Mouse (Mus musculus) MEL (cell line): ENCODE measurements around the gene Fam122b. TPM values are rescaled to one million over a fixed set of nuclear protein-coding genes. Genes with fewer than 3 reads are reported as not detected.
"Not testable (repeated sequence)": the region's sequence is repeated elsewhere in the genome, so short reads cannot be mapped to it uniquely, and the experiment has no call there.

Experiments used
- DNase-seq: peaks from one replicate; pipeline ENCODE4 v3.0.0; 2011; ENCODE audit warnings: low read depth, low spot score
- H3K27ac ChIP-seq: 2 replicates; pipeline ENCODE4 v1.5.1; 2012; ENCODE audit warnings: low read depth, mild to moderate bottlenecking, control low read depth, low read length, moderate library complexity; ENCODE audit not compliant: control insufficient read depth
- H3K27me3 ChIP-seq, 2 experiments: fragments of 150-350 bp in 1 of 2; sonication (generic) in 1 of 2; 2 replicates each; pipeline ENCODE4 v1.6.1; 2012; ENCODE audit warnings: low read length in 2 of 2, mild to moderate bottlenecking in 2 of 2, improper control_type of control experiment in 1 of 2, moderate library complexity in 1 of 2; ENCODE audit not compliant: insufficient read depth in 2 of 2, control insufficient read depth in 1 of 2
- H3K36me3 ChIP-seq, 2 experiments: 2 replicates each; pipeline ENCODE4 v1.6.1; 2012 to 2014; ENCODE audit warnings: low read length in 2 of 2, improper control_type of control experiment in 1 of 2, inconsistent platforms in 1 of 2, mild to moderate bottlenecking in 1 of 2; ENCODE audit not compliant: insufficient read depth in 2 of 2, control insufficient read depth in 1 of 2
- H3K4me1 ChIP-seq, 2 experiments: fragments of 150-350 bp in 1 of 2; sonication (generic) in 1 of 2; 2 replicates each; pipeline ENCODE4 v1.6.1; 2012; ENCODE audit warnings: low read length in 2 of 2, improper control_type of control experiment in 1 of 2, mild to moderate bottlenecking in 1 of 2; ENCODE audit not compliant: insufficient read depth in 2 of 2, control insufficient read depth in 1 of 2
- H3K4me3 ChIP-seq, 2 experiments: fragments of 150-350 bp in 1 of 2; sonication (generic) in 1 of 2; 2 replicates each; pipeline ENCODE4 v1.5.1; 2012; ENCODE audit warnings: low read depth in 2 of 2, low read length in 2 of 2, mild to moderate bottlenecking in 2 of 2, moderate library complexity in 2 of 2, control low read depth in 1 of 2, improper control_type of control experiment in 1 of 2; ENCODE audit not compliant: control insufficient read depth in 1 of 2, insufficient read depth in 1 of 2
- H3K79me2 ChIP-seq: 2 replicates; pipeline ENCODE4 v1.6.1; 2012; ENCODE audit warnings: mild to moderate bottlenecking, low read length, moderate library complexity; ENCODE audit not compliant: control insufficient read depth, poor library complexity, insufficient read depth
- H3K9ac ChIP-seq: 2 replicates; pipeline ENCODE4 v1.6.1; 2012; ENCODE audit warnings: low read depth, mild to moderate bottlenecking, control low read depth, low read length, moderate library complexity; ENCODE audit not compliant: control insufficient read depth, poor library complexity, severe bottlenecking
- H3K9me3 ChIP-seq: fragments of 150-350 bp; sonication (generic); replicated peaks from 2 replicates; pipeline ENCODE4 v1.6.1; 2012; ENCODE audit warnings: mild to moderate bottlenecking, low read length, improper control_type of control experiment, moderate library complexity; ENCODE audit not compliant: insufficient read depth
- BHLHE40 ChIP-seq: IDR thresholded peaks from 2 replicates; pipeline ENCODE4 v1.6.1; 2012; ENCODE audit warnings: low read depth, mild to moderate bottlenecking, inconsistent platforms, low read length, improper control_type of control experiment, borderline replicate concordance
- CHD1 ChIP-seq: IDR thresholded peaks from 2 replicates; pipeline ENCODE4 v1.6.1; 2012; ENCODE audit warnings: low read depth, mild to moderate bottlenecking, inconsistent platforms, low read length, improper control_type of control experiment
- E2F4 ChIP-seq: IDR thresholded peaks from 2 replicates; pipeline ENCODE4 v1.6.1; 2011; ENCODE audit warnings: low read depth, low read length, improper control_type of control experiment, borderline replicate concordance
- ELF1 ChIP-seq: IDR thresholded peaks from 2 replicates; pipeline ENCODE4 v1.6.1; 2014; ENCODE audit warnings: low read depth, mild to moderate bottlenecking, inconsistent platforms, low read length, improper control_type of control experiment, moderate library complexity
- ETS1 ChIP-seq: IDR thresholded peaks from 2 replicates; pipeline ENCODE4 v1.6.1; 2012; ENCODE audit warnings: low read depth, mild to moderate bottlenecking, inconsistent platforms, low read length, improper control_type of control experiment, moderate library complexity
- GABPA ChIP-seq: IDR thresholded peaks from 2 replicates; pipeline ENCODE4 v1.6.1; 2012; ENCODE audit warnings: low read depth, mild to moderate bottlenecking, inconsistent platforms, low read length, improper control_type of control experiment, moderate library complexity
- GATA1 ChIP-seq: IDR thresholded peaks from 2 replicates; pipeline ENCODE4 v1.6.1; 2011; ENCODE audit warnings: low read depth, low read length, improper control_type of control experiment
- MAFK ChIP-seq: IDR thresholded peaks from 2 replicates; pipeline ENCODE4 v1.6.1; 2011; ENCODE audit warnings: low read depth, mild to moderate bottlenecking, low read length, improper control_type of control experiment, borderline replicate concordance
- MEF2A ChIP-seq: IDR thresholded peaks from 2 replicates; pipeline ENCODE4 v1.6.1; 2014; ENCODE audit warnings: low read depth, mild to moderate bottlenecking, inconsistent platforms, low read length, improper control_type of control experiment; ENCODE audit not compliant: poor library complexity, insufficient replicate concordance, severe bottlenecking; ENCODE audit errors: extremely low read depth
- MYB ChIP-seq: IDR thresholded peaks from 2 replicates; pipeline ENCODE4 v1.6.1; 2011; ENCODE audit warnings: mild to moderate bottlenecking, low read depth, low read length, improper control_type of control experiment
- MYC ChIP-seq: IDR thresholded peaks from 2 replicates; pipeline ENCODE4 v1.6.1; 2011; ENCODE audit warnings: low read depth, mild to moderate bottlenecking, low read length, improper control_type of control experiment, moderate library complexity
- POLR2AphosphoS5 ChIP-seq: IDR thresholded peaks from 2 replicates; pipeline ENCODE4 v1.6.1; 2012; ENCODE audit warnings: low read depth, borderline replicate concordance, mild to moderate bottlenecking, inconsistent platforms, low read length, moderate library complexity, mixed read lengths
- SMC3 ChIP-seq: IDR thresholded peaks from 2 replicates; pipeline ENCODE4 v1.6.1; 2011; ENCODE audit warnings: low read depth, low read length, improper control_type of control experiment
- TAL1 ChIP-seq: IDR thresholded peaks from 2 replicates; pipeline ENCODE4 v1.6.1; 2012; ENCODE audit warnings: mild to moderate bottlenecking, inconsistent platforms, low read length, moderate library complexity, mixed read lengths
- TBP ChIP-seq: IDR thresholded peaks from 2 replicates; pipeline ENCODE4 v1.8.0; 2011; ENCODE audit warnings: low read depth, low read length, improper control_type of control experiment
- TCF12 ChIP-seq: IDR thresholded peaks from 2 replicates; pipeline ENCODE4 v1.6.1; 2014; ENCODE audit warnings: low read depth, mild to moderate bottlenecking, inconsistent platforms, low read length, improper control_type of control experiment, moderate library complexity
- USF1 ChIP-seq: IDR thresholded peaks from 2 replicates; pipeline ENCODE4 v1.6.1; 2014; ENCODE audit warnings: low read depth, mild to moderate bottlenecking, inconsistent platforms, low read length, improper control_type of control experiment, moderate library complexity
- ZC3H11A ChIP-seq: IDR thresholded peaks from 2 replicates; pipeline ENCODE4 v1.6.1; 2012; ENCODE audit warnings: low read depth, mild to moderate bottlenecking, inconsistent platforms, low read length, improper control_type of control experiment
- ZKSCAN1 ChIP-seq: IDR thresholded peaks from 2 replicates; pipeline ENCODE4 v1.6.1; 2012; ENCODE audit warnings: low read depth, mild to moderate bottlenecking, inconsistent platforms, low read length, improper control_type of control experiment, moderate library complexity
- ZNF384 ChIP-seq: IDR thresholded peaks from 2 replicates; pipeline ENCODE4 v1.6.1; 2012; ENCODE audit warnings: low read depth, mild to moderate bottlenecking, inconsistent platforms, low read length, improper control_type of control experiment
- polyA plus RNA-seq, 2 experiments: library from polyadenylated mRNA; stranded (reverse) in 1 of 2; unstranded in 1 of 2; fragments of >175 nt in 1 of 2; fragments of >200 nt in 1 of 2; gene quantifications; 2 replicates each; pipeline versions ENCODE4 v1.2.1 to v1.2.4; 2012; ENCODE audit warnings: low replicate concordance in 2 of 2, low read depth in 1 of 2; ENCODE audit not compliant: insufficient read length in 2 of 2, insufficient read depth in 1 of 2, missing spikeins in 1 of 2
- total RNA-seq: library from RNA; depleted of rRNA; stranded (reverse); fragments of 300-350 nt; gene quantifications from 2 replicates; pipeline ENCODE4 v1.2.3, GENCODE M21; 2012

Gene Fam122b
- total and polyA plus RNA-seq, 3 experiments, result 2.2 to 9.9 TPM; not detected in 1

DNA sequence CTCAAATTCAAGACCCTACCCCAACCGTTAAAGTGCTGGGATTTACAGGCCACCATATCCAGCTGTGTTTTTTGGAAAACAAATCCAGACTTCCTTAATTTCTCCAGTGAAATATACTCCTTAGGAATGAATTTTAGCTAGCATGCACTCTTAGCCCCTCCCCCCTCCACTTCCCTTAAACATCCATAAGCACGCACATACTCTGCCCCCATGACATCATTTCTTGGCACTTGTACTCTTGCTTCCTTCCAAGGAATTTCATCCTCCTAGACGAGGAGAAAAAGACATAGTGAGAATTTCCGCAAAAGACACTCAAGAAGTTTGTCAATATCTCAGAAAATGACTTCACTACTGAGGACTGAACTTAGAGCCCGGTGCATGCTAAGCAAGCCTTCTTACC, 18.3 kb upstream of the Fam122b start:
- no peaks in the 10 kb centered on the region for H3K79me2 ChIP-seq
- H3K9me3 ChIP-seq, result no peaks in the 10 kb centered on the region
- H3K27me3 ChIP-seq, result no peaks in the 10 kb centered on the region
- H3K9ac ChIP-seq, result no peak overlapping the region
- no peak overlapping the region for H3K4me3 ChIP-seq
- DNase-seq, result no peak
- no peaks in the 10 kb centered on the region for H3K36me3 ChIP-seq
- no peaks in the 10 kb centered on the region for H3K4me1 ChIP-seq
- no peak overlapping the region for H3K27ac ChIP-seq
- TF ChIP-seq E2F4 (no peak), MEF2A (no peak), ELF1 (no peak), CHD1 (no peak), USF1 (no peak), GABPA (no peak), MYB (no peak), GATA1 (no peak), ZKSCAN1 (no peak), TAL1 (no peak), MYC (no peak), TBP (no peak)
- TF ChIP-seq, all 39 proteins: peak for 0

GRCm38 (mm10) chrX:53273124-53273523, 3.5 kb upstream of the Fam122b start, which contains the start of gene Fam122c:
Fam122c (plus strand) TSS chrX:53273424.
- H3K9me3 ChIP-seq, result no peaks in the 10 kb centered on the region
- no peak for TF ChIP-seq ETS1
- no peak for TF ChIP-seq E2F4
- TF ChIP-seq BHLHE40, result no peak
- no peak for TF ChIP-seq ZC3H11A
- no peak for TF ChIP-seq GATA1
- no peak for TF ChIP-seq POLR2AphosphoS5
- TF ChIP-seq GABPA, result no peak
- no peak for TF ChIP-seq MAFK
- no peak for TF ChIP-seq ZNF384
- TF ChIP-seq ELF1, result no peak
- TF ChIP-seq SMC3, result no peak
- no peak for TF ChIP-seq MYB
- TF ChIP-seq TBP, result no peak
- no peak for TF ChIP-seq TCF12
- TF ChIP-seq TAL1, result no peak
- TF ChIP-seq, all 39 proteins: peak for 0
- Histone ChIP-seq H3K36me3 (no peaks in the 10 kb centered on the region), H3K9ac (no peak within 1 kb of the TSS), H3K4me3 (no peak within 1 kb of the TSS), H3K4me1 (no peaks in the 10 kb centered on the region), H3K27me3 (no peaks in the 10 kb centered on the region; a peak in 1 of 4 replicates), H3K79me2 (peaks cover 4% of the 10 kb centered on the region; the same call in 1 of the 2 replicates), H3K27ac (no peak within 1 kb of the TSS)
- DNase-seq, result no peak

DNA sequence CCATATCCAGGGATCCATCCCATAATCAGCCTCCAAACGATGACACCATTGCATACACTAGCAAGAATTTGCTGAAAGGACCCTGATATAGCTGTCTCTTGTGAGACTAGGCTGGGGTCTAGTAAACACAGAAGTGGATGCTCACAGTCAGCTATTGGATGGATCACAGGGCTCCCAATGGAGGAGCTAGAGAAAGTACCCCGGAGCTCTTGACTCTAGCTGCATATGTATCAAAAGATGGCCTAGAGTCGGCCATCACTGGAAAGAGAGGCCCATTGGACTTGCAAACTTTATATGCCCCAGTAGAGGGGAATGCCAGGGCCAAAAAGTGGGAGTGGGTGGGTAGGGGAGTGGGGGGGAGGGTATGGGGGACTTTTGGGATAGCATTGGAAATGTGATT, 2.0 kb upstream of the Fam122b start:
- DNase-seq, H3K79me2 ChIP-seq, H3K4me3 ChIP-seq, H3K36me3 ChIP-seq, H3K27ac ChIP-seq, H3K9ac ChIP-seq, H3K4me1 ChIP-seq, H3K27me3 ChIP-seq, H3K9me3 ChIP-seq: not testable (repeated sequence)
